Mouse (Mus musculus): ENCODE measurements at regions not wholly inside any gene's neighbourhood (a gene's known extent, or its start where the extent isn't known, plus 50 kb on each side); places are given as distances from the start of the nearest gene placed in this dataset.
"Not testable (repeated sequence)": the region's sequence is repeated elsewhere in the genome, so short reads cannot be mapped to it uniquely, and the experiment has no call there.

DNA sequence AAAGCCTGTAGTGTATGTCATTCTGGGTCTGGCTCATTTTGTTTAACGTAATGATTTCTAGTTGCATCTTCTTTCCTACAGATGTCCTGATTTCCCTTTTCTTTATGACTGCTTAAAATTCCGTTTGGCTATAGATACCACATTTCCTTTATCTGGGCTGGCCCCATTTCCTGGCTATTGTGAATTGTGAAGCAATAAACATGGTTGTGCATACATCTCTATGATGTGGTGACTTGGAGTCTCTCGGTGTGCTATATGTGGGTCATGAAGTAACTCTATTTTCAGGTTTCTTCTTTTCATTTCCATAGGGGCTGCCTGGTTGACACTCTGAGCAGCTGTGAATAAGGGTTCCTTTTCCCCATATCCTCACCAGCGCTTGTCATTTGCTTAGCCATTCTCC is 336.7 kb upstream of the Tbl1xr1 start:
- no peak for DNase-seq (ENCODE audit: low spot score)

DNA sequence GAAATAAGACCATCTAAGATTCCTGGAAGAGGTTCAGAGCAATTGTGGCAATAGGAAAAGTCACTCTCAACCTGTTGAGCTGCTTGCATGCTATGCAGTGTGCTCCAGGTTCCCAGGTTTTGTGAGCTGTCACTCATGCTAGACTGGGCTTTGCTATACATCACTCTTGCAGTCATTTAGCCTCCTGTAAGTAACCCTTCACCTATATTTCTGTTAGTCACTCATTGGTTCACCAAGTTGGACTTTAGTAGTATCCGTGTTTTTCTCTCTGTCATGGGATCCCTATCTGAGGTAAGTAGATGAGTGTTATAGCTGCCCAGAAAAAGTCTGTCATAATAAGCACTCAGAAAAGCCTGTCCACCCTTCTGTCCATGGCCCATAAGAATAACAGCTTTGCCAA is 332.3 kb upstream of the Tbl1xr1 start:
- no peak for DNase-seq (ENCODE audit: low spot score)

DNA sequence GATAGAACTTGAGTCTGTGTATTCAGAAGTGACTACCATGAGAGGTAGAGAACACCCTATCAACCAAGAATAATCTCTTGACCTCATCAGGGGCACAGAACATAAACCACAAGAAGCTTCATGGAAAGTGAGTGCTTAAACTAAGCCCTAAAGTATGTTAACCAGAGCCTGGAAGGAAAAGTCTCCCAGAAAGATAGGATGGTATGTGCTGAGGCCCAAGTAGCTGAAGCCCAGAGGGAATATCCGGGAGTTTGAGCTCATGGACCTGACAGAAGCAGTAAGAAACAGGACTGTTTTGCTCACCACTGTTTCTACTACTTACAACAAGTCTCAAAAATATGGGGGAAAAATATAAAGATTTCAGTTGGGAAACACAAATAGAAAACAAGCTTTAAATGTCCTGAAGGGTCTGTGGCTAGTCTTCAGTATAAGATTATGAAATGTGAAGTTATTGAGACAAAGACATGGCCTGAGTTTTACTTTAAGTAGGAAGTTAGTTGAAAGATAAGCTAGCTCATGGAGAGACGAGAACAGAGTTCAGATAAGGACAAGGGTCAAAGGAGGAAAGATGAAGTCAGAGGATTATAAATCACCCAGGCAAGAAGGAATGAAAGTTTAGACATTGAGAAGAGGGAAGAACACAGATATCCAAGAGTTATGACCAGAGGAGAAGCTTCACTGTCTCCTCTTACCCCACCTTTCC is 315.8 kb upstream of the Tbl1xr1 start:
- DNase-seq (ENCODE audit: low spot score), result no peak

DNA sequence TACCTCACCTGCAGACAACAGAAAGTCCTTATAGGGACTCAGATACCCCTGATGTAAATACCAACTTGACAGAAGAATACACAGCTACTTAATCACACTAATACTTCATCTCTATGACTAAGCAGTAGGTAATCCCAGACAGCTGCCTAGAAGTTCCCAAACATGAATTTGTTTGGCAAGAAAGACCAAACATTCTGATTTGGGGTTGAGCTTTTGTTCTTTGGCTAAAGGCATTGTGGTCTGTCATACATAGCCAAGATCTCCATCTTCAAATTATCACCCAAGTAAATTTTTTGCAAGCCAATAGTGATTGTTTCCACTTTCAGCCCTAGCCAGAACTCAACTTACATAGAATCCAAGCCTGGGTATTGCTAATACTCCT is 315.2 kb upstream of the Tbl1xr1 start:
- DNase-seq (ENCODE audit: low spot score), result no peak

GRCm38 (mm10) chr3:21761909-21762308 is 314.5 kb upstream of the Tbl1xr1 start:
- no peak for DNase-seq (ENCODE audit: low spot score)

- DNase-seq (ENCODE audit: low spot score), result no peak
These were observed 308.4 kb upstream of the Tbl1xr1 start for GRCm38 (mm10) chr3:21768081-21768480.

GRCm38 (mm10) chr3:21769920-21770547 is 306.4 kb upstream of the Tbl1xr1 start:
- DNase-seq (ENCODE audit: low spot score), result no peak

GRCm38 (mm10) chr3:21771752-21772298 is 304.6 kb upstream of the Tbl1xr1 start:
- DNase-seq (ENCODE audit: low spot score), result peak; percentile 23

DNA sequence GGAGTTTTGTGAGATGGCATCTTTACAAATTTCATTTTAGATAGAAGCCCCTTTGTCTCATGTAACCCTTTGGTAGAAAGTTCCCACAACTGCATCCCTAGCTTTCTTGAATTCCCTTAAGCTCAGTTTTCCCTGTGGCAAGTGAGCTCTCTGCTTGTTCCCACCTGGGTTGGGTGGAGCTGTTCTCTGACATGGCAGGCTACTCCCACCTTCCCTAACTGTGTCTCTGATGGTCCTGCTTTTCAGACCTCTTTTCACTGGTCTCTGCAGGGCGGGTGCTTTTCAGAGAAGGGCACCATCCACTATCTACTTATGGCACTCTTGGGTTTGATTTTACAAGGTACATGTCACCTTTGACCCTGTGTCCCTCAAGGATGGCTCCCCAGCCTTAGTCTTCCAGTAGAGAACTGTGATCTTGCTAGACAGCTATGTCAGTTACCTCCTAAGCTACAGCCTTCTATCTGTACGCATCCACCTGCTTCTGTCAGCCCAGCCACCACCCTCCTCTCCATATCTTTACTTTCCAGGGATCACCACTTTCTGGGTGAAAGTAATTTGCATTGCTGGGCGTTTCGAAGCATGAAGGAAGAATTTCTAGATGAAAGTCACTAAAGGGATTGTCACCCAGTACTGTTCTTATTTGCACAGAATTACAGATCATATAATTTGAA is 302.1 kb upstream of the Tbl1xr1 start:
- DNase-seq (ENCODE audit: low spot score), result no peak

GRCm38 (mm10) chr3:21778789-21779188 is 297.7 kb upstream of the Tbl1xr1 start:
- DNase-seq (ENCODE audit: low spot score), result no peak

GRCm38 (mm10) chr3:21791983-21792631 is 284.3 kb upstream of the Tbl1xr1 start:
- no peak for DNase-seq (ENCODE audit: low spot score)

- no peak for DNase-seq (ENCODE audit: low spot score)
These were observed 278.3 kb upstream of the Tbl1xr1 start for GRCm38 (mm10) chr3:21798139-21798538.

- DNase-seq (ENCODE audit: low spot score), result not testable (repeated sequence)
These were observed 272.6 kb upstream of the Tbl1xr1 start for GRCm38 (mm10) chr3:21803886-21804285.

DNA sequence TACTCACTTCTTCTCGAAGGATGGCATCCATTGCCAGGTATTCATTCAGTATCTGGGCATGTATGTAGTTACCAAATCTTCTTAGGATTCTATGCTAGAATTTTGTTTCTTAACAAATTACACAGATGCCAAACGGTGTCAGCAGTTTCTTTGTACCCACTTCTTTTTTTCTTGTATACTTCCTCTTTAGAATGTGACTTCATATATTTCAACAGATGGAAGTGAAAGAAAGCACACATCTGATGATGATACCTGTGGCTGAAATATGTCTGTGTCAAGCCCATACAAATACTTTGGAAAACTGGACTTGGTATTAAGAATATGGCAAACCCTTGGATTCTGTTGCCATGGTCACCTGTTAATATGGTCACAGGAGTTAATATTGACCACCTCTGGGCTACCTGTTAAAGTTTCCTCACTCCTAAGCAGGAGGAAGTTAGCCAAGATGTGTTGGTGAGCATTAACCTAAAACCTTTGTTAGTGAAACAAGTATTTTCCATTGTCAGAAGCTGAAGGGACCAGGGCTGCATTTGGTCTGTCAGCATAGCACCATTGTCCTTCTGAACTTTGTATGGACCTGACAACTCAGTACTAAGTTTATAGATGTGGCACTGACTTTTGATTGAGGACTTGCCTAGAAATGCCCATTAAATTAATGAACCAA is 269.8 kb upstream of the Tbl1xr1 start:
- no peak for DNase-seq (ENCODE audit: low spot score)

DNA sequence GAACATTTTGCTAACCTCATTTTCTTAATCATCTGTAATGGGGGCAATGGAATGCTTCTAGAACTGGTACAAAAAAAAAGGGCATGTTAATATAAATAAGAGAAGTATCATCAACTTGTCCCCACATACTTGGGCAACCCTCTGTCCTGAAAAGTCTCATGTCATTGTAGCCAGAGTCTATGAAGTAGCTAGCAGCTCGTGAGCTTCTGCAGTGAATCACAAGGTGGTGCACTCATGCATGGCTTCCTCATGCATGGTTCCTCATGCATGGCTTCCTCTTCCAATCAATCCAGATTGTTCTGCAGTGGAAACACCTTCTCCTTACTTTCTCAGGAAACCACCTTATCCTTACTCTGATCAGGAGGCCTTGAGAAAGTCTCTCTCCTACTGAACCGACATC is 267.9 kb upstream of the Tbl1xr1 start:
- no peak for DNase-seq (ENCODE audit: low spot score)

GRCm38 (mm10) chr3:21809769-21810470 is 266.5 kb upstream of the Tbl1xr1 start:
- no peak for DNase-seq (ENCODE audit: low spot score)

DNA sequence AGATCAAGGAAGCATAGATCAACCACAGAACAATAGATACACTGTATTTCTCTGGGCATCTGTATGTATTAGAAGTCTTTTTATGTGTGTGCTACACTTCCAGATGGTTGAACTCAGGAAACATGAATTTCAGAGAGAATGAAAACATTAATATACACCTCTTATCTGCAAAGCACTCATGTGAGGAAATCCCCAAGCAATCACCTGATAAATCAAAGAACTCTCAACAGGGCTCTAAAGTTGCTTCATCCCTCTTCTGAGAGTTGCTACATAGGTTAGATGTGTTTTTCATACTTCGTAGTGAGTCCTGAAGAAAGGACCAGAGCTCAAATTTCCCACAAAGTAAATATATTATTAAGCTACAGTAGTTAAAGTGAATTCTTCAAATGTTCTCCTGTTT is 263.1 kb upstream of the Tbl1xr1 start:
- DNase-seq (ENCODE audit: low spot score), result no peak

DNA sequence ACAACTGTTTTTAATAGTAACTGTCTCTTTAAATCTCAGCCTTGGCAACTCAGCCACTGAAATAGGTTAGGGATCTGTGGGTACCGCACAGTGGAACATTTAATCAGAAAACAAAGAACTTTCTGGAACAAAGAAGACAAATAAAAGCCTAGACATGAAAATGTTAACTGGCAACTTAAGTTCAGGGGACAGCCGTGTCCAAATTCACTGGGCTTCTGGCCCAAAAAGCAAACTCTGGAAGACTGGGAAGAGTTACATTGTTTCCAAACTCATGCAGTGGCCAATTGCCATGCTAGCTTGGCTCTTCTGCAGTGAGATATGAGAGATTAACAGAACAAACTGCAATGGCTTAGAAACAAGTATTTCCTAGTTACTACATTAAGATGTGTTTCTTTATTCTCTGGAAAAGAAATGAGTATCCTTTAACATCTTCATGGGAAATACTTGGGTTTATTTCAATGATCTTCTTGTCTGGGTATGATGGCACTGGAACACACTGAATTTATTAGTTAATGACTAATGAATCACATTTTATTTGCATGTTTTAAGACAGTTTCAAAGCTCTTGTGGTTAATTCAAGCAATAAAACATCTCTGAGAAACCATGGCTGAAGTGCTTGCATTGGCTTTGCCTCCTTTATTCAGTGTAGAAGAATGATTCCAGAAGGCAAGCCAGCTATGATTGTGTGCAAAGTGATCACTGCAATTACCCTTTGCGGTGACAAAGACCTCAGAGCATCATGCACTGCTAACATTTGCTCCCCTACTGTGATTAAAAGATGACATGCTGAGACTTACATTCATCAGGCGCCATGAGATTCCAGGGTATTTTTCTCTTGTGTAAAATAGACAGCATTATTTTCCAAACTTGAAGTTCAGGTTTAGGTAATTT is 259.2 kb upstream of the Tbl1xr1 start:
- DNase-seq (ENCODE audit: low spot score), result no peak

DNA sequence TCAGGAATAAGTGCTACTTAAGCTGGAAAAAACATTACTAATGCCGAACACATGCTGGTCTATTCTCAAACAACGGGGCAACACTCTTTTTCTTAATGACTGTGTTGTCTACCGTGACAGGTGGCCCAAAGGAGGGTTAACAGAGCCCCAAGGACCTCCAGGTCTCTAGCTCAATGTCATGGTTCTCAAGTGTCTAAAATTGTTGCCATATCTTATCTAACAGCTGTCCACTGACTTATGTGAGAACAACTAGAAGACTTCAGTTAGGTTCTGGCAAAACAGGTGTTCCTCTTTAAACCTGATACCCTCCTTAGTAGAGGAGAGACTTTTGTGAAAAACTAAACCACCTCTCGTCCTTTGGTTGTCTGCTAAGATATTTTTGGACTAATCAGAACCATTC is 257.4 kb upstream of the Tbl1xr1 start:
- DNase-seq (ENCODE audit: low spot score), result no peak

GRCm38 (mm10) chr3:21820051-21820598 is 256.3 kb upstream of the Tbl1xr1 start:
- DNase-seq (ENCODE audit: low spot score), result no peak

All from left cerebral cortex, adult 11 months (tissue).